Mouse (Mus musculus) heart, embryonic 10.5 days (tissue): Measurements from ENCODE around the gene Tcea2. TPM values are rescaled to one million over a fixed set of nuclear protein-coding genes. Genes with fewer than 3 reads are reported as not detected.

ENCODE experiments used
- DNase-seq: peaks from one replicate; pipeline ENCODE4 v3.0.0-alpha.2; 2017; ENCODE audit warnings: low spot score
- H3K27ac ChIP-seq: fragments of 300-500 bp; sonication (generic); 2 replicates; pipeline ENCODE4 v1.5.1; 2016; ENCODE audit warnings: mild to moderate bottlenecking
- H3K27me3 ChIP-seq: fragments of 300-500 bp; sonication (generic); 2 replicates; pipeline ENCODE4 v1.6.1; 2016; ENCODE audit warnings: mild to moderate bottlenecking; ENCODE audit not compliant: poor library complexity, insufficient read depth, severe bottlenecking
- H3K36me3 ChIP-seq: fragments of 300-500 bp; sonication (generic); 2 replicates; pipeline ENCODE4 v1.6.1; 2016; ENCODE audit warnings: mild to moderate bottlenecking, moderate library complexity
- H3K4me1 ChIP-seq: fragments of 300-500 bp; sonication (generic); 2 replicates; pipeline ENCODE4 v1.6.1; 2016; ENCODE audit warnings: mild to moderate bottlenecking
- H3K4me3 ChIP-seq: fragments of 300-500 bp; sonication (generic); 2 replicates; pipeline ENCODE4 v1.5.1; 2016; ENCODE audit warnings: mild to moderate bottlenecking, moderate library complexity
- H3K9me3 ChIP-seq: fragments of 300-500 bp; sonication (generic); 2 replicates; pipeline ENCODE4 v1.6.1; 2016; ENCODE audit warnings: mild to moderate bottlenecking, moderate library complexity
- WGBS: fragments of 180-500 bp; shearing (Covaris S2); methylation state at CpG from one replicate; pipeline ENCODE4 v1.1.7; 2016; 5-methylcytosine and 5-hydroxymethylcytosine counted together
- polyA plus RNA-seq: library from polyadenylated mRNA; unstranded; fragments of >200 nt; fragmentation: Nextera tagmentation; extraction: Ambion mirVana; gene quantifications from 2 replicates; pipeline ENCODE4 v1.2.1, GENCODE M21; 2016

The Tcea2 gene
- polyA plus RNA-seq, 1 experiment from 2014 or later = 12.2 TPM

DNA sequence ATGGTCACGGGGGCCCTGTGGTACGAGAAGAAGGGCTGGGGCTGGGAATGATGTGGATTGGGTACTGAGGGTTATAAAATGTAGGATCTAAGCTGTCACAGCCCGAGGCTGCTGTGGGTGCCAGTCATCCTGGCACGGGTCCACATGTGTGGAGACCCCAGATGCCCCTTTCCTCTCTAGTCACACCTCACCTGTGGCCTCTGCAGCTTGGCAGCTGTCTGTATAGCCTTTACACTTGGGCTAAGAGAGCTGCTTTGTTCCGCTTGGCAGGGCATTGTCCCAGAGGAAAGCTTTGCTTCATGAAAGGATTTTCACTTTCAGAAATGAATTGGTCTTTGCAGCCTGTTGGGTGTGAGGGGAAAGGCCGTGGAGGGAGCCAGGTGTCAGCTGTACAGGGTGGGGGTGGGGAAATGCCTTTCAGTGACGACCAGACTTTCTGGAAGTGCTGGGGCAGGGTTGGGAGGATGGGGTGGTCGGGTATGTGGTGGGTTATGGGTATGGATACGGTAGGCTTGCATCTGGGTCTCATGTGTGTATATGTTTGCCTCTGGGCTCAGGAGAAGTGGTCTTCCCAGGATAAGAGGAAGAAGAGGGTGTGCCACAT is 47.7 kb downstream of the Tcea2 start:
- H3K36me3 ChIP-seq = no peaks in the 10 kb centered on the region
- H3K9me3 ChIP-seq = no peaks in the 10 kb centered on the region
- no peaks in the 10 kb centered on the region for H3K4me1 ChIP-seq
- 55% methylated on average over 9 of the region's 9 CpGs for WGBS
- no peaks in the 10 kb centered on the region for H3K27me3 ChIP-seq
- H3K27ac ChIP-seq = no peak overlapping the region
- DNase-seq = no peak
- H3K4me3 ChIP-seq = no peak overlapping the region

DNA sequence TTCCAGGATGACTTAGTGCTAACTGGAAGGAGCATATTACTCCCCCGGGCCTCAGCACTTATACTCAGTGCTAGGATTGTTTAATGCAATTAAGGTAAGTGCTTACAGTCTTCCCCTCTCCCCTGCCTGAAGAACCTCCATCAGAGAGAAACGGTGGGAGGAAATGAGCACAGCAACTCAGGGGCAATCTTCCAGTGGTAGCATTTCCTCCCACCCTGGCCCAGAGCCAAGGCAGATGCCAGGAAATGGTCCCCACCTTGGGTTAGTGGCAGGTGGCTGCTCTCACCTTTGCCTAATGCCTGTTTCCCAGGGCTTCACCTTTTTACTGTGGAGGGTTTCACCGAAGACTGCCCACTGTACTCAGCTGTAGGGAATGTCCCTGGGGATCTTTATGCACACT is 49.9 kb downstream of the Tcea2 start:
- 67% methylated on average over 3 of the region's 3 CpGs for whole genome bisulfite sequencing
- Histone ChIP-seq H3K4me1 (no peaks in the 10 kb centered on the region), H3K4me3 (no peak overlapping the region), H3K36me3 (no peaks in the 10 kb centered on the region), H3K27me3 (no peaks in the 10 kb centered on the region), H3K9me3 (no peaks in the 10 kb centered on the region), H3K27ac (no peak overlapping the region)
- no peak for DNase-seq

Other genes with a start within 250 kb of the Tcea2 start
- gene Zbtb46, start 220.9 kb upstream of the Tcea2 start, polyA plus RNA-seq = 16.5 and 18.5 TPM in 2 replicates
- gene Abhd16b, start 187.1 kb upstream of the Tcea2 start, polyA plus RNA-seq = 0.11 TPM in 1 of 2 replicates, not detected in the other
- 130 and 162 TPM in 2 replicates for gene Tpd52l2, start 183.2 kb upstream of the Tcea2 start, polyA plus RNA-seq
- gene Dnajc5, start 159.8 kb upstream of the Tcea2 start, polyA plus RNA-seq = 87.2 and 97.0 TPM in 2 replicates
- gene Uckl1, start 95.4 kb upstream of the Tcea2 start, polyA plus RNA-seq = 67.3 and 83.6 TPM in 2 replicates
- gene Prpf6, start 88.4 kb upstream of the Tcea2 start, polyA plus RNA-seq = 56.1 and 62.9 TPM in 2 replicates
- gene Zfp512b, start 87.5 kb upstream of the Tcea2 start, polyA plus RNA-seq = 36.0 and 37.0 TPM in 2 replicates
- 15.0 and 16.6 TPM in 2 replicates for gene Samd10, start 81.1 kb upstream of the Tcea2 start, polyA plus RNA-seq
- 0.24 TPM in 1 of 2 replicates, not detected in the other for gene Gm29797, start 23.3 kb upstream of the Tcea2 start, polyA plus RNA-seq
- gene Sox18, start 8.7 kb upstream of the Tcea2 start, polyA plus RNA-seq = 22.1 and 25.0 TPM in 2 replicates
- 56.4 and 67.7 TPM in 2 replicates for gene Rgs19, start 13.7 kb downstream of the Tcea2 start, polyA plus RNA-seq
- gene Lkaaear1, start 18.1 kb downstream of the Tcea2 start, polyA plus RNA-seq = not detected in 2 replicates
- 6.1 and 6.6 TPM in 2 replicates for gene Oprl1, start 34.7 kb downstream of the Tcea2 start, polyA plus RNA-seq
- 0.05 and 0.14 TPM in 2 replicates for gene Myt1, start 83.0 kb downstream of the Tcea2 start, polyA plus RNA-seq
- gene Pcmtd2, start 157.5 kb downstream of the Tcea2 start, polyA plus RNA-seq = 22.7 and 22.9 TPM in 2 replicates
- gene Polr3k, start 184.0 kb downstream of the Tcea2 start, polyA plus RNA-seq = 63.4 and 74.1 TPM in 2 replicates